Mouse (Mus musculus): ENCODE data around the gene Olfr578.

- TF ChIP-seq CTCF (IDR thresholded peaks at IDR 0.05; ENCODE audit: low read depth, low read length), result no peak
- TF ChIP-seq POLR2A (IDR thresholded peaks at IDR 0.05; ENCODE audit: extremely low read depth, insufficient read depth, low read length), result no peak
These were observed 31.0 kb downstream of the Olfr578 start for GRCm38 (mm10) chr7:102958137-102958536.
